Mouse (Mus musculus): ENCODE data around the gene 4930519P11Rik.

4930519P11Rik gene

DNA sequence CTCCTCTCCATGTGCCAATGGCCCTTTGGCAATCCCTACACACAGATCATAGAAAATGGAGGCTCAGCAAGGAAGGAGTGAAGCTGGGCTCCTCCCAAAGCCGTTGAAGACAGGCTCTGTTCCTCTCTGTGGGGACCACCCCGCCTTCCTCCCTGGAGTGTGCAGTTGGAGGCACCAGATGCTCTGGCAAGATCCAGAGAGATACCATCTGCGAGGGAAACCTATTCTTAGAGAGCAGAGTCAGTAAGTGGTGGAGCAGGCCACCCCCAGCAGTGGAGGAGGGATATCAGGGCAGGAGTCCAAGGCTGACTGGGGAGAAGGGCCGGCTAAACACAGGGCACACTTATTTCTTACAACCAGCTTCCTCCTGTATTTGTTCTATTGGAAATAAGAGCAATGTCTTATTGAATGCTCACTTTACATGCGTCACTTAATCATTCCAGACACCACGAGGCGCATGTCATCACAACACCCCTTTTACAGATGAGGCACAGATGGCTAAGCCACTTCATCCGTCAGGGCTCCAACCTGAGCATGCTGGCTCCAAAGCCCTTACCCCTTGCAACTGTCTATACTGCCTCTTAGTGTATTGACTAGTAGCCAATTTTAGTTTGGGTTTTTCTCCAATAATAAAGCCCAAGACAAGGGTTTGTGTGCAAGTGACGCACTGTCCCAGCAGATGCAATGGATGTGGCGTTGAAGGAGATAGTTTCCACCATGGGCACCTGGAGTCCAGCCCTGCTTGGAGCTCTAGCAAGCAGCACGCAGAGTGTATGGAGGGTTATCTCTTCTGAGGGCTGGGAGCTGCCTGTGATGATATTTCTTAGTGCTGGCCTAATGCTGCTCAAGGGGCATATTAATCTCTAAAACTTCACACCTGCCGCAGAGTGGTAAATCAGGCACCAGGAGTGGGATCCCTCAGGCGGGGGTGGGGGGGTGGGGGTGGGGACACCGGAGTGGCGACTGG lies 29.0 kb downstream of the 4930519P11Rik start:
- DNase-seq (ENCODE audit: low read depth, low spot score): no peak

DNA sequence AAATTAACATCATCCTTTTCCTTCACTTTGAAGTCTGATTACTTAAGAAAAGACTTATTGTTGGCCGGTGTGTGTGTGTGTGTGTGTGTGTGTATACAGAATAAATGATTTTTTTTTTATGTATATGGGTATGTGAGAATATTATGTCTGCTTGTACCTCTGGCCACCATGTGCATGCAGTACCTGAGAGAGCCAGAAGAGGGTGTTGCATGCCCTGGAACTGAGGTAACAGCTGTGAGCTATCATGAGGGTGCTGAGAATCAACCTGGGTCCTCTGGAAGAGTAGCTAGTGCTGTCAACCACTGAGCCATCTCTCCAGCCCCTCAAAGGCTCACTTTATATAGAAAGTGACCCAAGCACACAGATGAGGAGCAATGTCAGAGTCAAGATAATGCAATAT lies 31.8 kb downstream of the 4930519P11Rik start:
- DNase-seq (ENCODE audit: low read depth, low spot score): no peak

DNA sequence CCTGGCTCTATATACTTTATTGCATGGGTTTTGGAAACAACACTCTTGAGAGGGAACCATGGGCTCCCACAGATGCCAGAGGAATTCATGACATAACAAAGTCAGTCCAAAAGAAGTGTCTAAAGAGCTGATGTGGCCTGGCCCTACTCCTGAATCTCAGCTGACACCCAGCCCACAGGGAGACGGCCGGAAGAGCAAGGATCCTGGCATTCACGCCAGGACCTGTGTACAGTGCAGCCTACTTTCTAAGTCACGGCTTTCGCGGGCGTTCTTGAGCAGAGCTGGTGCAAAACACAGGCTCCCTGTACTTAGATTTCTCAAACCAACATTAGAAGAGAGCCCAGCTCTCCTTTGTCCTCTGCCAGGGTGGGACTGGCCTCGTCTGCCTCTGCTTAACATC lies 32.7 kb downstream of the 4930519P11Rik start:
- DNase-seq (ENCODE audit: low read depth, low spot score): peak; percentile 76

DNA sequence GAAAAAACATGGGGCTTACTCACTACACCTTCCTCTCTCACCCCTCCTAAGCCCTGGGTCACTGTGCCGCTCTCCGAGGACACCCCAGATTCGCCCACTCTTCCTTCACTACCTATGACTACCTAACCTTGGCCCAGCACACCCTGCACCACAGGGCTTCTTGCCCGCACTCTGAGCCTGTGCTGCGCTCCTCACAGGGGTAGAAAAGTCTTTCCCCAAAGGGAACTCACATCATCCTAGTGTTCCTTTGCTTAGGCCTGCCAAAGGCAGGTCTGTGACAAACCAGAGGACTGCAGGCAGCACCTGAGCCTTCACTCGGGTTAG lies 35.5 kb downstream of the 4930519P11Rik start:
- no peak for DNase-seq (ENCODE audit: low read depth, low spot score)

DNA sequence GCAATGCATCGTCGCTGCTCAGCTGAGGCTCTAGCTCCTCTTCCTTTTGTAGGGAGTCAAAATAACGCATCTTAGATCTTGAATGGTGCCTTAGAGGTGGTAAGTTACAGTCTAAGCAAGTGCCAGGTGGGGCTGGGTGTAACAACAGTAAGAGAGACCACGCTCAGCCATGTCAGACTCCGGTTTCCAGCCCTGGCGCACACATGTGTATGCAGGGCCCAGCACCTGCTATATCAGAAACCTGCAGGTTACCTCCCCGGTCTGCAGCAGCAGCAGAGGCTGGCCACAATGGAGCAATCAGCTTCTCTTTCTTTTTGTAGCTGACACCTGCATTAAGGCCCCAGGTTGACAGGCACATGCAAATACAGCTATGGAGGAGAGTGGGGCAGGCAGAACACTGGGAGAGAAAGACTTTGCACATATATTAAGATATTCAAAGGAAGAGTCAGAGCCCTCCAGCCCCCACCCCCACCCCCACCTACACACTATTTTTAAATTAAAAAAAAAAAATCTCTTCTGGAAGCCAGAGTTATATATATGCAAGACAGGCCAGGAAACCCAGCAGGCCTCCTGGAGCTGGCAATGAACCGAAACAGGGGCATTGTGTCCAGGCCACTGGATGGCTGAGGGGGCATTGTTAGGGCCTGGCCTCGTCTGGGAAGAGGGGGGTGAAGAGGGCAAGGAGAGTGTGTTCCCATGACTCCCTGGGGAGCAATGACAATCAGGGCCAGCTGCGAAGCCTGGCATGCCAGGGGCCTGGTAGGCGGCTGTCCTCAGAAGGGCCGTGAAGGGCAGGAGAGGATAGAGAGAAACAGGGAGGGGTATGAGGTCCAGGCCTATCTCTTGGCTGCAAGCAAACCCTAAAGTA lies 36.1 kb downstream of the 4930519P11Rik start:
- DNase-seq (ENCODE audit: low read depth, low spot score): no peak

DNA sequence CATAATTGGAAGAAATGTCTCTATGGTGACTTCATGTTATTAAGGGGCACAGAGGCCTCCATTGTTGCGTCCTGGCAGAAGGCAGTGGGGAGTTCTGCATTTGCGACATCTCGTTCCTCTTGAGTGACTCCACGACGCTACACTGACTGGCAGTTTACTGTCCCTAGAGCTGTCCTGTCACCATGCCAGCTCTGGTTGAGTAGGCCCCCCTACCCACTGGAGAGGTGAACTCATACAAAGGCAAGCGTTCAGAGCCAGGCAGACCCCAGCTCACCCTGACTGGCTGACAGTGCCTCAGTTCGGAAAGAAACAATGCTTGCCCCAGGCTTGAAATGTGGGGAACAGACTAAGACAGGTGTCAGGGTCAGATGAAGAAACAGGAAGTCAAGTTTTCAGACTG lies 39.0 kb downstream of the 4930519P11Rik start:
- DNase-seq (ENCODE audit: low read depth, low spot score): no peak

DNA sequence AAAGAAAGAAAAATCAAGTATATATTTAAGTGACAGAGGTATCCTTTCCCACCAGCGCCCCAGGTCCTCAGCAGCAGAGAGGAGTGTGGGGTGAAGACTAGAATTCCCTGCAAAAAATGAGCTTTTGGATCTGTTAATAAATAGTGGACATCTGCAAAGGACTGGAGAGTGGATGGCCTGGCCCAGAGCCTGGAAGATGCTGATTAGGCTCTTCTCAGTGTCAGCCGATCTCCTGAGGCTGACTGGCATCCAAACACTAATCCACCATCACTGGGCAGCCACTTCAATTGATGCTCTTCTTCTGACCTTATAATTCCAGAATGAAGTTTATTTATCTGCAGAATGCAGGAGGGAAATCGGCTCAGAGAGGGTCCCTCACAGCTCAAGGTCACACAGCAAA lies 40.2 kb downstream of the 4930519P11Rik start:
- DNase-seq (ENCODE audit: low read depth, low spot score): no peak

DNA sequence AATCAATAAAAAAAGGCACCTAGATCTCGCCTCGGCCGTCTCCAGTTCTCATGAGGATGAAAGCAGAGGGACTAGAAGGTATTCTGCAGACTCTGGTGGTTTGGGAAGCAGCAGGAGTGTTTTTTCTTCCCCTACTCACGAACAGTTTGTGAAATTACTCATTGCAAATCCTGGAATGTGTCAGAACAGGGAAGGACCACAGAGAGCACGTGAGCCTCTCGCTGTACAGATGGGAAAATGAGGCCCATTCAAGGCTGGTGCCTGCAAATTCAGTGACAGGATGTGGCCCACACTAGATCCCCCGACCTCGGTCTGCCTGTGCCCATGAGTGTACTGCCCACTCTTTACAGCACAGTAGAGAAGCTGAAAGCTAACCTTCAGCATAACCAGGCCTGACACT lies 41.3 kb downstream of the 4930519P11Rik start:
- DNase-seq (ENCODE audit: low read depth, low spot score): no peak

DNA sequence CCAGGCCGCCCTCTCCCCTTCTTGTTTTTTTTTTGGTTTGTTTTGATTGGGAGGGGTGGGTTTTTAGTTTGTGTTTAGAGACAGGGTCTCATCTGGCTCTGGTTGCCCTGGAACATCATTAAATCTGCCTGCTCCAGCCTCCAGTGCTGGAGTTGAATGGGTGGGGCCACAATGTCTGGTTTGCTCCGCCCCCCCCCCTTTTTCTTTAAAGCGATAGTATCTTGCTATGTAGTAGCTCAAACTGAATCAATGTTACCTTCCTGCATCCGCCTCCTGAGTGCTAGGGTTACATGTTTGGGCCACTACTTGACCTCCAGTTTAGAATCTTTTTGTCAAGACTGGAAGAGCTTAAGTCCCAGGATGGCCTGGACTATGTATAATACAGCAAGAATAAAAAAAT lies 42.0 kb downstream of the 4930519P11Rik start:
- DNase-seq (ENCODE audit: low read depth, low spot score): no peak

DNA sequence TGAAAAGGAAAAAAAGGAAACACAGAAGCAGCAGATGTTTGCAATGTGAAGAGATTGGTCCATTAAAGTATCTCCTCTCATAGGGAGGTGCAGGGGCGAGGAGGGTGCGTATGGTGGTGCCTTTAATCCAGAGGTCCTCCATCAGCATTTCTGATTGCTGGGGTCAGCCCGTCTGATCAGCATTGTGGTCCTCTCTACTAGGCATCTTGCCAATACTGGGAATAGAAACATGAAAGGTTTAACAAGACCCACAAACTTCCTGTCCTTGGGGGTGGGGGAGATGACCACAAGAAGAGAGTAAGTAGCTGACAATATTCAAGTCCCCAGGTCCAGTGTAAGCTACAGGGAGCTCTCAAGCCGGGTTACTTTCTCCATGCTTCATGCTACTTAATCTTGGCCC lies 42.6 kb downstream of the 4930519P11Rik start:
- DNase-seq (ENCODE audit: low read depth, low spot score): no peak

DNA sequence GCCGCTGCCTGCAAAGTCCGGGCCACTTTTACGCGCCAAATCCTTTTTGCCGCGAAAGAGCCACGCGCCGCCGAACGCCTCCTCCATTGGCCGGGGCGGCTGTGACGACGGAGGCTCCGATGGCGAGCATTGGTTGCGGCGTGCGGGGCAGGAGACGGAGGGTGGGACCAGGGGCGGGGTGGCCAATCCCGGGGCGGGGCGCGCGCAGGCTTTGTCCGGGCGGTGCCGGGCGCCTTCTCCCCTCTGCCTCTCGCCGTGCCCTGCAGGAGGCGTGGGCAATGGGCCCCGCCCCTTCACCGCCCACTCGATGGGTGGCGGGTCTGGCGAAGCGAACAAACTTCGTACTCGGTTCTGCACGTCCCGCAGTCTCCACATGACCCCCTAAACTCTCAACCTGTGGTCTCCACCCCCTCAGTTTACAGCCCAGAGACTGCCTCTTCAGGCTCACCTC lies 43.4 kb downstream of the 4930519P11Rik start, which contains the start of gene E2f1:
Gene E2f1, minus strand, starts transcription at position 57 of the 451 bp plus-strand sequence.
- peak; percentile 85 for DNase-seq (ENCODE audit: low read depth, low spot score)

DNA sequence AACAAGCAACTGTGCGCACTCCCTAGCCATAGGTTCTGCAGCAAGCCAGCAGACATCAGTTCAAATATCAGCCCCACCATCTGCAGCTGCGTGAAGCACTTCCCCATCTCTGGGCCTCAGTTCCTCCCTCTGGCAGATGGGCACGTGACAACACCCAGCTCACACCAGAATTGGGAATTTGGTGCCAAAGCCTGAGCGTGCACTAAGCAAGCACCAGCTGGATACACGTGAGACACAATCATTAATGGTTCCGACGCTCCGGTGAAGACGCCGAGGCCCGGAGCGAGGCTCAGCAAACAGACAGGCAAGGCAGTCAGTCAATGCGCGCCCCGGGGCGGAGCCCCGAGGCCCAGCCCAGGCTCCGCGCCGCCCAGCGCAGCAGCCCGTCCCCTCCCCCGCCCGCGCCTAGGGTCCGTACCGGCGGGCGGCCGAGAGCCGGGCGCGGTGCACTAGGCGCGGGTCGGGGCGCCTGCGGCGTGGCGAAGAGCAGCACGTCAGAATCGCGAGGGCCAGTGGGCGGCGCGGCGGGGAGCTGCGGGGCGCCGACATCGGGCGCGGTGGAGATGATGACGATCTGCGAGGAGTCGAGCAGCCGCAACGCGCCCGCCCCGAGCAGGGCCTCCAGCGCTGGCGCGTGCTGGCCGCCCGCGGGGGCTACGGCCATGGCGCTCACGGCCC lies 44.0 kb downstream of the 4930519P11Rik start:
- peak; percentile 45 for DNase-seq (ENCODE audit: low read depth, low spot score)

DNA sequence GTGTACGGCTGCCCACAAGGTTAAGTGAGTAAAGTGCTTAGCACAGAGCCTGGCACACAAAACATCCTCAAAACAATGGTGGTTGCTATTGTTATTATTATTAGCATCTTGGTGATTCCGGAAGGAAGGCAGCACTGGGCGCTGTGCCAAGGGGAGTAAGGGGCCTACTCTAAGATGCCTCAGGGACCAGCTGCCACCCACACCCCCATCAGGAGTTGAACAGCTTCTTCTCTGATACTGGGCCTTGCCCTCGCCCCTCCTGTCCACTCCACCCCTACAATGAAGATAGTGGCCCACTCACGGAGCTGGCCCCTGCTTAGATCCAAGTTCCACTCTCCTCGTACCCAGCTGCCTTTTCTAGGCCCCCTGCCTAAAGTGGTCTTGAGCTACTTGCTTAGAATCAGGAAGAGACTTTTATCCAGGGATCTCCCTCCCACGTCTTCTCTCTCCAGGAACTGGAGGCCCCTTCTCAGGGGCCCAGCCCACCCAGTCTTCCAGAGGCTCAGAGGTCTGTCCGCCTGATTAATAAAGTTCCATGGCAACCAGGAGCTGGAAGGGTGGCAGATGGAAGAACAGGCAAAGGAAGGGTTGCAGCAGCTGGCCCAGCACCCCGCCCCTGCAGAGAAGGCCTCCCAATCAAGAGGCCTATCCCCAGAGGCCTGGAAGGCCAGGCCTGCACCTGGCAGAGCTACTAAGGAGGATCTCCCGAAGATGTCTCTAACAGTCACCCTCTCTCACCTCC lies 44.7 kb downstream of the 4930519P11Rik start:
- DNase-seq (ENCODE audit: low read depth, low spot score): no peak

DNA sequence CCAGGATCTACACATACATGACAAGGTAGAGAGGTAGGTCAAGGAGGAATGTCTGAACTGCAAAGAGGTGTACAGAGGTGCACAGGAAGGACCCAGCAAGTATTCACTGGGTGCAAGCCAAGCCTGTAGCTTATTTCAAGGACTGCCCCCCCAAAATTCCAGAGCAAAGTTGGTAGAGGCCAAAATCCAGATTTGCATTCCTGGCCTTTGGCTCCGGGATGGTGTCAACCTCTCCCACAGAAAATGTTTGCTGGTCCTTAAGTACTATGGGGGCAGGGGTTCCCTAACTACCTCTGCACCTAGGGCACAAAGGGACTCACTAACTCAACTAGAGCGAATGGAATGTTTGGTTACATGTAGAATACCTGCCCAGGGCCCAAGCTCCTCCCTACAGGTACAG lies 45.5 kb downstream of the 4930519P11Rik start:
- DNase-seq (ENCODE audit: low read depth, low spot score): no peak

DNA sequence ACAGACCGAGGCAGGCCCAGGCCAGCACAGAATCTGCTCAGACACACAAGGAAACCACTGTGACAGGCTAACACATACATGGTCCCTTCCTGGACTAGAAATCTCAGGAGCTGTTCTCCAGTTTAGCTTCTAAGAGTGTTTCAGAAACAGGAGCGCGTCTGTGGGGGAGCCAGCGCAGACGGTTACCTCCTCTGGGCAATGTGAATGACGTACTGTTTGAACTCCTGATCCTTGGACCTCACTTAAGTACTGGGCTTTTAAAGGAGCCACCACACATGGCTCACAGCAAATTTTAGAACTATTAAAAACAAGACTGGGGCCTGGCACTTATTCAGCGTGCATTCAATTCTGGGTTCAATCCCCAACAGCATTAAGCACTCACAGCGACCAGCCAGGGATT lies 46.6 kb downstream of the 4930519P11Rik start:
- DNase-seq (ENCODE audit: low read depth, low spot score): no peak

DNA sequence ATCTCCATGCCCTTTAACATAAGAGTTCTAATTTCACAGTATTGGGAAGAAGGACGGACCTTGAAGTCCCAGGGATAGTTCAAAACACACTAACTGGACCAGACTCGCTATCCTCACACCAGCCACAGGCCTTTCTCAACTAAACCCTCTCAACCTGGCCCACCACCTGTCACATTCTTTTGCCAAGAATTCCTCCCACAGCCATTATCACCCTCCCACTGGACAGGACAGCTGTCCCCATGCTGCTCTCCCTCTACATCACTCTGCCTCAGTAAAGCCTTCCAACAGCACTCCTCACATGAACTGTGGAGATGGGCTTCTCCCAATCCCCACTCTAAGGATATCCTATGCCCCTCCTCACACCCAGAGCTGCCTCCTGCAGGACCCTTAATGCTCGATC lies 47.7 kb downstream of the 4930519P11Rik start:
- DNase-seq (ENCODE audit: low read depth, low spot score): no peak

DNA sequence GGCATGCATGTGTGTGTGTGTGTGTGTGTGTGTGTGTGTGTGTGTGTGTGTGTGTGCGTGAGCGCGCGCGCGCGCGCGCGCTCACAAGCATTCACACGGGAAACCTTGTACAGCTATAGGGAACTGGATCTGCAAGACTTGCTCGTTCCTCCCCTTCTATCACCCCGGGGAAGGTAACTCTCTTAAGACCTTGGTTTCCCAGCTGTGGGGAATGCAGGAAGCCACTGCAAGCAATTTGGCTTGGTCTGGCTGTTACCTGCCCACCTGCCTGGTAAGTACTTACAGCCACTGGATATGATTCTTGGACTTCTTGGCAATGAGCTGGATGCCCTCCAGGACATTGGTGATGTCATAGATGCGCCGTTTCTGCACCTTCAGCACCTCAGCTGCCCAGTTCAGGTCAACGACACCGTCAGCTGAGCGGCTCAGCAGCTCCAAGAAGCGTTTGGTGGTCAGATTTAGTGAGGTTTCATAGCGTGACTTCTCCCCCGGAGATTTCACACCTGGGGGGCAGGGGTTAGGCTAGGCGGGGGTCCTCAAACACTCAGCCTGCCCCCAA lies 49.5 kb downstream of the 4930519P11Rik start:
- DNase-seq (ENCODE audit: low read depth, low spot score): no peak
